Mouse (Mus musculus) stomach, adult 2 months (tissue): ENCODE measurements around the gene Olfr1351. TPM values are rescaled to one million over a fixed set of nuclear protein-coding genes. Genes with fewer than 3 reads are reported as not detected.

Source experiments
- polyA plus RNA-seq: library from polyadenylated mRNA; depleted of rRNA; stranded (reverse); fragments of >200 nt; gene quantifications from 2 replicates; pipeline ENCODE4 v1.2.3, GENCODE M21; 2012; rRNA removed

The Olfr1351 gene
- not detected in 2 replicates for polyA plus RNA-seq

DNA sequence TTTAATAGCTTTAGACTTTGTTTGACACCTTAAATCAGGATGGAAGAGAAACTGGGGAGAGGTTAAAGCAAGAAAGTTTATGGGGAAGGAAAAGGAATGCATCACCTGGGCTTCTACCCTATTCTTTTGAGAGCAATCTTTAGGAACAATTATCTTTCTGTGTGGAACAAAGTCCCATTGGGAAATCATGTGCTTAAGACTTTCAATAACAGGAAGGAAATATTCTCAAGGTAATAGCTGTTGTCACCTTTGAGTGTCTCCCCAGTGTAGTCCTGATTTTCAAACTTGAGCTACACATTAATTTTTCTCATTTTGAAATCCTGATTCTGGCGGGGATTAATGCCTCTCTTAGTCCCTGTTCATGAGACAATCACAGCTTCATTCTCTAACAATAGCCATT, at the start of gene Olfr1351:
TSS of gene Olfr1351 (plus strand) at position 301 of the 400 bp plus-strand sequence.

DNA sequence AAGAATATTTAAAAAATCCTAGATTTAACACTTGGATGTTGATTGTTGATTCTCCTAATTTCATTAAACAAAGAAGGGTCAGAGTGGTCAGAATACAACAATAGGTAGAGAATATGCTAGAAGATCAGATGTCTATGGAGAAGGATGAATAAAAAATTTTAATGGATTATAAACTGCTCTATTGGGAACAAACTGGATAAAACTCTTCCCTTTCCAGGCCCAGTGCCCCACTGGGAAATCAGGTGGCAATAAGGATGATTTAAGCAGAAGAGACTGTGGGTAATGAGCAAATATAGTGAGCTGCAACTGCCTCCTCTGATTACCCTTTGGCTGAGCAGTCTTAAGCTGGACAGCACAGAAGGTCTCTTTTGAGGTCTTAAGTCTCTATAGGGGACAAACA, 49.3 kb upstream of the Olfr1351 start, which contains the start of gene Olfr1353:
TSS of gene Olfr1353 (plus strand) at position 301 of the 400 bp plus-strand sequence.

DNA sequence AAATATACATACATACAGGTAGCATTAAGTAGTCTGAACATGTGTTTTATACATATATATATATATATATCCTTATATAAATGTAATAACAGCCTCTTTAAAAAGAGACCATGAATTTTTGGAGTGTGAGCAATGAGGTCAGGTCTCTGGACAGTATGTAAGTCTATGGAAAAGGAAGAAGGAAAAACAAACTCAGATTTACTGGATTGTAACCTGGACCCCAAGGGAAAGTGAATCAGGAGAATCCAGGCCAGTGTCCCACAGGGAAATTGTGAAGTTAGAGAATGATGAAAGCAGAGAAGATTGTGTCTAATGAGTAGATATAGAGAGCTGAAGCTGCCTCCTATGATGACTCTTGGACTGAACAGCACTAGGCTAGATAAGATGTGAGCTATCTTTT, 31.5 kb upstream of the Olfr1351 start, which contains the start of gene Olfr1352:
TSS of gene Olfr1352 (plus strand) at position 301 of the 400 bp plus-strand sequence.

DNA sequence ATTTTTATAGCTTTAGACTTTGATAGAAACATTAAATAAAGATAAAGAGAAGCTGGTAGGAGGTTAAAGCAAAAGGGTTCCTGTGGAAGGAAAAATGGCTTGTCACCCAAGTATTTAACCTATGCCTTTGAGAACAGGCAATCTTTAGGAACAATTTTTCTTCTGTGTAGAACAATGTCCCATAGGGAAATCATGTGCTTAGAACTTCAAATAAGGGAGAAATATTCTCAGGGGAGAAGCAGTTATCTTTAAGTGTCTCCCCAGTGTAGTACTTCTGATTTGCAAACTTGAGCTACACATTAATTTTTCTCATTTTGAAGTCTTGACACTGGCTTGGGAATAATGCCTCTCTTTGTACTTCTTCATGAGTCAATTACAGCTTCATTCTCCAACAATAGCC, 16.2 kb downstream of the Olfr1351 start, which contains the start of gene Olfr57:
TSS of gene Olfr57 (plus strand) at position 301 of the 400 bp plus-strand sequence.

Other genes starting within 250 kb of the Olfr1351 start
- gene Slc1a6, start 232.0 kb upstream of the Olfr1351 start, polyA plus RNA-seq = 0.19 and 0.45 TPM in 2 replicates
- gene Olfr1356, start 160.3 kb upstream of the Olfr1351 start, polyA plus RNA-seq = not detected in 2 replicates
- not detected in 2 replicates for gene Olfr1355, start 136.9 kb upstream of the Olfr1351 start, polyA plus RNA-seq
- not detected in 2 replicates for gene Olfr1354, start 99.3 kb upstream of the Olfr1351 start, polyA plus RNA-seq
- not detected in 2 replicates for gene Olfr8, start 61.8 kb upstream of the Olfr1351 start, polyA plus RNA-seq
- gene Olfr1353, start 49.2 kb upstream of the Olfr1351 start, polyA plus RNA-seq = not detected in 2 replicates
- gene Olfr1352, start 31.4 kb upstream of the Olfr1351 start, polyA plus RNA-seq = not detected in 2 replicates
- not detected in 2 replicates for gene Olfr57, start 16.3 kb downstream of the Olfr1351 start, polyA plus RNA-seq
- gene 2610008E11Rik, start 85.1 kb downstream of the Olfr1351 start, polyA plus RNA-seq = 0.11 and 0.47 TPM in 2 replicates
- gene Vmn2r80, start 136.3 kb downstream of the Olfr1351 start, polyA plus RNA-seq = not detected in 2 replicates
- gene Vmn2r81, start 235.2 kb downstream of the Olfr1351 start, polyA plus RNA-seq = not detected in 2 replicates